Mouse (Mus musculus): ENCODE data around the gene Lrrc8d.

The Lrrc8d gene

DNA sequence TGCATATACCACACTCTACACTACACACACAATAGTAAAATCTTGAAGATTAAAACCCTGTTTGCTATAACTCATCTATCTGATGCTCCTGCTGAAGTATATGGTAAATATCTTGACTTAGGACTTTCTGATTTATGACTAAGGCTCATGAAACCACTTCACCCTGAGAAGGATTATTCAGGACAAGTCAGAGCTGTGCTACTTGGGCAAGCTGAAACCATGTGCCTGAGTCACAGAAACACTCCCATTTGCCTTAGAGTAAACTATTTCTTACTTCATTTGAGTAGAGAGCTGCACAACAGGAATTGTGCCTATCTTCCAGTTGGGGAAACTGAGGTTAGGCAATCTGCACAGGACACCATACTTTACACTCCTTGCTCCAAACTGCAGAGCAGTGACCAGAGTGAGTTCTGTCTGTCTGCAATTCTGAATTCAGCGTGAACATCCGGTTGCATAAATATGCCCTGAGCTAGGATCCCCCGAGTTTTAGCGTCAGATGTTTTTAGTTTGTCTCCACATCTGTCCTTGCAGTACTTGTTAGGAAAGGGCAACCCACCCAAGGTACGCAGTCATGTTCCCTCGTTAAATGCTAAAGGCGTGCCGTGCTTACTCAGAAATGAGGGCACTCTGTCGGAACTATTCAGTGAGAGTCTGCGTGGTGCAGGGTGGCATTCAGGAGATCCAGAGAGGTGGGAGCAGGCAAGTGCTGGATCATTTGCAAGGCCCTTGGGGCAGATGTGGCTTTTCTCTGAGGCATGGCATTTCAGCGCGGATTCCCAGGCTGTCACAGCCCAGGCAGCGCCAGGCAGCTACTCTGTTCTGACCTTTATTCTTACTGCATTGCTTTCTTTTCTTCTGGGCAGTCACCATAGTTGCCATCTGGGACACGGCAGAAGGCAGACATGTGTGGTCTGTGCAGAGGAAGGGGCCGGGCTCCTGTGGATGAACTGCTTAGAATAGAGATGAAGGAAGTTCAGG lies 123.0 kb downstream of the Lrrc8d start:
- DNase-seq: no peak

DNA sequence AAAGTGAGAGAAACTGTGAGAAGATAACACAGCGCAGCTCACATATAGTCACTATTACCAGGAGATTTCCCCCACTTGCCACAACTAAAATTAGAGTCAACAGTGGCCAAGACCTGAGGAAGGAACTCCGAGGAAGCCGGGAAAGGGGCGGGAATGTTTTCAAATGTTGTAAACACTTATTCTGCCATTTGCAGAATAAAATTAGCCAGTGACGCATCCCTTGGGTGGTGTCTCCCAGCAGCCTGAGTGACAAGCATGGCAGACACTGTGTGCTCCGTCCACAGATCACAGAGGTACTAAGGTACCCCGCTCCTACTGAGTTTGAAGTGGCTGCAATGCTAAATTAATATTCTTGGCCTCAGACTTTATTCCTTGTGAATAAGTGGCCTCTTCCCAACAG lies 124.5 kb downstream of the Lrrc8d start:
- DNase-seq: no peak

DNA sequence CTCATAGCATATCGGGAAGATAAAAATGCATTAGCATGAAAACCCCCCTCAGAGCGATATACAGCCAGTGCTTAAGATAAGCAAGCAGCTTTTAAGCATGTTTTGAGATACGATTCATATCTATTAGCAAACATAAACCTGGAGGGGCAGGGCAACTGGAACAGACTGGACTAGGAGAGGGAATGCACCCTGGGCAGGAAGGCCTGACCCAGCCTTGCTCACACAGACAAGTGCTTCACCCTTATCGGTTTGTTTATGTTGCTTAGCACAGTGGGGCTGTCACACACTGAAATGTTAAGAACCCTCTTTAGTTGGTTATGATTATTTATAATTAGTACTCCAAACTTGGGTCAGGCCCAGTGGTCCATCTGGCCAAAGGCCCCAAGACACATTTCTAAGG lies 125.1 kb downstream of the Lrrc8d start:
- no peak for DNase-seq

DNA sequence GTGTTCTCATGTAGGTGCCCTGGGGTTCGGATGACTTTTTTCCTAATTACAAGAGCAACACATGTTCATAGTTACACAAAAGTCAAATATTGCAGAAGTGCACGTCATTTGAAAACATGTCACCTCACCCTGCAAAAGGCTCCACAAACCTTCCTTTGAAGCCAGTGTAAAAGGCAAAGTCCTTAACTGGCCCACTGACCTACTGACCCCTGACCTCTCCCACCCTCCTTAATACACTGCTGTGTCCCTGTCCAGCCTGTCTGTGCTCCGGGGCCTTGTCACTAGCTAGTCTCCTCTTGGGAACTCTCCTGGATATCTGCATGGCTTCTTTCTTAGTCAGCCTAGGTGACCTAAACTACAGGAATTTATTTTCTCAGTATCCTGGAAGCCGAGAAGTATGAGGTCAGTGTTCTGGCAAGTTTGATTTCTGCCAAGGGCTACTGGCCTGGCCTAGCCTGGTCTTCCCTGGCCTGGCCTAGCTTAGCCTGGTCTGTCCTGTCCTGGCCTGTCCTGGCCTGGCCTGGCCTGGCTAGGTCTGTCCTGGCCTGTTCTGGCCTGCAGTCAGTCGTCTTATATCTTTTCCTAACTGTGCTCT lies 127.2 kb downstream of the Lrrc8d start:
- DNase-seq: no peak

DNA sequence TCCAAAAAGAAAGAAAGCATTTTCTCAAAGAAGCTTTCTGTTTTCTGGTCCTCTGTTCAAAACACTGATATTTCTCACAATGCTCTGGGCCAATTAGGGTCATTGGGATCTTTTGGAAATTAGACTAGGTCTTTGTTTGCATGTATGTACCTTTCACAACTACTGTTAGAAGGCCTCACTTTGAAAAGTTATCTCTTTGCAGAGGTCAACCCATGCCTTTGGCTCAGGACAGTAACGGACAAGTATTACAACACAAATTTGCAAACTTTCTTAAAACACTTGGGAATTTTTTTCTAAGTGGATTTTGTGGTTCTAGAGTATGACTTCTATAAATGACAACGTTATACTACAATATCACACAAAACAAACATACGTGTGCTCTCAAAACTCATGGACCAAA lies 128.3 kb downstream of the Lrrc8d start:
- DNase-seq: no peak

DNA sequence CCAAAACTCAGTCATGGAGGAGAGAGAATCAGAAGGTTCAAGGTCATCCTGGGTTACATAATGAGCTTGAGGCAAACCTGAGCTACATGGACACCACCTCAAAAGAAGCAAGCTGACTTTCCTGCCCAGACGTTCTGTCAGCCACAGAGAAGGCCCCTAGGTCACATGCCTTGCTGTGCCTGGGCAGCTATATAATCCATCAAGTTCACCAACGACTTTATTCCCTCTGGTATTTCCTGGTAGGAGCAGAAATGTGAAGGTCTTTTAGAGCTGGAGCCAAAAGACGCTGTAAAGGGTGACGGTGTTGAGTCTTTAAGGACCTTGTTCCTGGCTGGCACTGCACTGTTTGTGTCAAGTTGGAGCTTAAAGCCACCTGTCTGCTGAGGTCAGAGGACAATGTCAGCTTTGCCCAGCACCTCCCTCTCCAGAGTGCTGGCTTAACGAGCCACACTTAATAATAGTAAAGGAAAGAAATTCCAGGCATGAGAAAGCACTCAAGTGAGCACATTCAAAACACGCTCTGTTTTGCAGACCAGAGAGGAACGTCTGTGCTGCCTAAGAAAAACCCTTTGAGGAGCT lies 129.3 kb downstream of the Lrrc8d start:
- no peak for DNase-seq

DNA sequence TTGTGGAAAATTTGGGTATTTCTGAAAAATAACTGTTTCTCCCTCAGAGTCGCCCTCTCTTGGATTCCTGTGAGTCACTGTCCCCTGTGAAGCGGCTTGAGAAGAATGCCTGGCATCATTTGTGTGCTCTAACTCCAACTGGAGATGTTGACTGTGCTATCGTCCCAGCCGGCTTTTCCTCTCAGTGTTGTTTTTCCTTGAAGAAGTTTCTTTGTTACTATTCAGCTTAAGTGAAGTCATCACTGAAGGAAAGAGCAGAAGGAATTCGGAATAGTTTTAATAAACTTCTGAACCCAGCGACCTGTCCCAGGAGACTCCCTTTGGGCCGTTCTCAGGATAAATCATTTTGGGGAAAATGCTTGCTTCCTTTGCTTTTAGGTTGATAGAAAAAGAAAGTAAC lies 132.4 kb downstream of the Lrrc8d start:
- DNase-seq: no peak

DNA sequence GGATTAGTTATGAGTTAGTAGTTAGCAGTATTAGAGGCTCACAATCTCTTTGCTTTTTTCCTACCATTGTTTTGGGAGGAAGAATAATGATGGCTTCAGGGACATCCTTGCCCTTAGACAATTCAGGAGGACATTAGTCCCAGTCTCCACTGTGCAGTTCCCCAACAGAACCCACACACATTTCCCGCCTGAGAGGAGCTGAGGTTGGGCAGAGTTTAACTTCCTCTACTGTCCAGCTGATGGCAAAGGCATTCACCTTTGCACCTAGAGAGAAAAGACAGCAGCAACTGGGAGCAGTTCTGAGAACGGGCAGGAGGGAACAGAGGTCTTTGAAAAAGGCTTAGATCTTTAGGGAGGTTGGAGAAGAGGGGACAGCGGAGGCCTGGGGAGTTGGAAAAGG lies 134.2 kb downstream of the Lrrc8d start:
- no peak for DNase-seq

DNA sequence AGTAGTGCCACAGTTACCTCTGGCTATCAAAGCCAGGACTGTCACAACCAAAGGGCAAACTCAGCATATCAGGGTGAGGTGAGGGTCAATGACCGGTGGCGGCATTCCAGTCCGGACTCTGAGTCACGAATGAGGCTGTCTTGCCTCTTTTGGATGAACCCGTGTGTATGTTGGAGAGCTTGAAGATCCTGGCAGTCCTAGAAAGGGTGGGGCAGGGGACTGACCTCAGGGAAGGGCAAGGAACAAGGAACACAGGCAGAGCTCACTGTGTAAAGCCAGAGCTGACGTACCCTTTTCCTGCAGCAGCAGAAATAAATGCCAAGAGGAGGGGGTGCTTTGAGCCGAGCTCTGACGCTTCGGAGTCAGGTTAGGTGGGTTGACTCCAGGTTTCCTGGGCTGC lies 136.2 kb downstream of the Lrrc8d start:
- no peak for DNase-seq

DNA sequence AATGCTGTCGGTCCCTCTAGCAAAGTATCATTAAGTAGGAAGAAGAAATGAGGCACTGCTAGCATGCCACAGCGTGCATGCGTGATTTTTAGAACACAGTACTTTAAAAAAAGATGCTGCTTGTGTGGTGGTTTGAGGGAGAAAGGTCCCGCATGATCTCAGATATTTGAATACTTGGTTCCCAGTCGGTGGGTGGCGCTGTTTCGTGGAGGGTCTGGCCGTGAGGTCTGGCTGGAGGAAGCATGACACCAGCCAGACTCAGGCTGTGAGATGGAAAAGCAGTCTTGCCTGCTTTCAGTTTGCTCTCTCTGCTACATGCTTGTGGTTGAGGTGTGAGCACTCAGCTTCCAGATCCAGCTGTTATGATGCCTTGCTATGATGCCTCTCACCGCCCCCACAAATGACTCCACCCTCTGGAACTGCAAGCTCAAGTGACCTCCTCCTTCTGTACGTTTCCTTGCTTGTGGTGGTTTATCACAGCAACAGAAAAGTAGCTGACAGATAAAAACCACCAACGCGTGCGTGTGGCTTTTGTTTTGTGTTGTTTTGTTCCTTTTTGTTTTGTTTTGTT lies 140.1 kb downstream of the Lrrc8d start:
- no peak for DNase-seq

DNA sequence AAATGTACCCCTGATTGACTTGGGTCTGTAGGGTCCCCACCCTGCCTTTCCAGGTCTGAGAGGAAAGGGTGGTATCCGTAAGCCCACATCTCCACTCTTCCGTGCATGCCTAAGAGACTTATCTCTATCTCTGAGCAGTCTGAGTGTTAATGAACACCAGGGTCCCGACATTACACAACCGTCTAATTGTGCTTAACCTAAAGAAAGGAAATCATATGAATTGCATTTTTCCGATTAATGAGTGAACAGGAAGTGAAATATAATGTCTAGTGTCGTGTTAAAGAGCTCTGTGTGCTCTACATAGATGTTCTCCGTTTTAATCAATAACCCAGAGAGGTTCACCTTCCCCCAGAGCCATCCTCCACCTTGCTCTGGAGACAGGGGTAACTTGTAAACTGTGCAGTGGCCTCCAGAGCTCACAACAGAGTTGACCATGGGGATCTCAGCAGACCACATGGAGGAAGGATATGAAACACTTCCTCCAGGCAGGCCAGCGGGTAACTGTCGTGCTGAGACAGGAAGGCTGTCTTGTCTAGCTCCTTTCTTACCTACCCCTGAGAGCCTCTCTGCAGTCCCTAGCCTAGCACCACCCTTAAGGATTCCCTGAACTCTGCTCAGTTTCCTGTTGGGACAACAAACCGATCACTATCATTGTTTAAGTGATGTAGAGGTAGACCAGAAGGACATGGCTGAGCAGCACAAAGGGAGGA lies 144.4 kb downstream of the Lrrc8d start:
- DNase-seq: no peak

DNA sequence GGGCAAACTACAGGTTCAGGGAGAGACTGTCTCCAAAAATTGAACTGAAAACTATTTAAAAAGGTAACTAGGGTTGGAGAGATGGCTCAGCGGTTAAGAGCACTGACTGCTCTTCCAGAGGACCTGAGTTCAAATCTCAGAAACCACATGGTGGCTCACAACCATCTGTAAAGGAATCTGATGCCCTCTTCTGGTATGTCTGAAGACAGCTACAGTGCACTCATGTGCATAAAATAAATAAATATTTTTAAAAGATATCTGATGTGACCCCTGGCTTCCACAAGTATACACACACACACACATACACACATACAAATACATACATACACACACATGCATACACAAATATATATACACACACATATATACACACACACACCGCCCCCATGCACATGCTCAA lies 145.3 kb downstream of the Lrrc8d start:
- no peak for DNase-seq

DNA sequence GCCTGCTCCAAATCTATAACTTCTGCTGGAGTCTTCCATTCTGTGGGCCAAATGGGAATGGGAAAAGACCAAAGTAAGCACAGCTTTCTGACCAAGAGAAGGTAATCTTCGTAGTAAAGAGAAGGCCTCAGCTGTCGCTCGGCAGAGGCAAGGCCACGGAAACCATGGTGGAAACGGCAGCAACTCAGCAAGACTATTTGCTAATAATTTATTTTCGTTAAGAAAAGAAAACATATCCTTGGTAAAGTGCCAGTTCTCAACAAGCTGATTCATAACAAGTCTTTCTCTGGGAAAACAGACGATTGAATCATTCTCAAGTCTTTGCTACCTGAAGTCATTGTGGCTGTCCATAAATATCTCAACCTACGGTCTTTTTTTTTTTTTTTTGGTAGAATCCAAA lies 148.0 kb downstream of the Lrrc8d start:
- no peak for DNase-seq

DNA sequence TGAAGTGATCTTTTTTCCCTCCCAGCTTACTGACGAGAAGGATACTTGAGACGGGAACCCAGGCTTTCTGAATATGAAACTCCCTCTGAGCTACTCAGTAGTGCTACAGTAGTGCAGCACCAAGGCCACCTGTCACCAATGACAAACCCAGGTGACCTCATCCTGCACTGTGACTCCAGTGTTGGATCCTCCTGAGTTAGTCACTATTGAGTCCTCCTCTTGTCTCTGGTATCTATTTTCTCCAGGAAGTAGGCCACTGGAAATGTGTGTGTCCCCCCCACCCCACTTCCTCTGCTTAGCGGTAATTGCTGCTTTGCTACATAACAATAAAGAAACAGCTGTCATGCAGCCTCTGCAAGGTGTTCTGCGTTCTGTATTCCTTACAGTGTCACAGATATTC lies 149.5 kb downstream of the Lrrc8d start:
- DNase-seq: peak; percentile 63

DNA sequence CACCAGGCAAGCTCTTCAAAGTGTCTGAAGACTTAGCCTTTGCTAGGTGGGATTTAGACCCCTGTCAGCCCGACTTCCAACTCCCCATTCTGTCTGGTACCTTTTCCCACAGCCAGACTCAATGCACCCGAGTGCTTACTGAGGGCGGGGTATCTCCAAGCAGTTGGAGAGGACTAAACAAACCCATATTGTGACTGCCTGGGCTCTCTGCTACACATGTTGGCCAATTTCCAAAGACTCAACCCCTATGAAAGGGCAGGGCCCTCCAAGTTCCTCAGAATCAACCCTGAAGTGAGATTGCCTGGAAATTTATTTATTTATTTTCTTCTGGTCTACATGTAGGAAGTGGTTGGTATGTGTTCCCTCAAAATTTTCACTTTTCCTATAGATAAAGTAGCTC lies 149.9 kb downstream of the Lrrc8d start:
- no peak for DNase-seq

DNA sequence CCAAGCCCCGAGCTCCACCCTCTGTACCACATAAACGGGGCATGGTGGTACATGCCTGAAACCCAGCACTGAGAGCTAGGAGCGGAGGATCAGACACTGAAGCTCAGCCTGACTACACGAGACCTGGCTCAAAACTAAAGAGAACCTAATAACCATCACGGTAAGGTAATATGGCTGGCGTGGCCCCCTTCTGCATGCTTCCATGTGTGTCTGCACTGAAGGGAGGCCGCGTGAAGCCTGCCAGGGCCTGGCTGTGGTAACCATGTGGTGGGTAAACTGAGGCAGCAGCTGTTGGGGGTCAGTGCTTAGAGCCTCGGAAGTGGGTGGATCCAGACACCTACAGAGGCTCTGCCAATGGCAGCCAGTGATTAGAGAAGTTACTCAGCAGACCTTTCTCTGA lies 153.5 kb downstream of the Lrrc8d start:
- DNase-seq: no peak

DNA sequence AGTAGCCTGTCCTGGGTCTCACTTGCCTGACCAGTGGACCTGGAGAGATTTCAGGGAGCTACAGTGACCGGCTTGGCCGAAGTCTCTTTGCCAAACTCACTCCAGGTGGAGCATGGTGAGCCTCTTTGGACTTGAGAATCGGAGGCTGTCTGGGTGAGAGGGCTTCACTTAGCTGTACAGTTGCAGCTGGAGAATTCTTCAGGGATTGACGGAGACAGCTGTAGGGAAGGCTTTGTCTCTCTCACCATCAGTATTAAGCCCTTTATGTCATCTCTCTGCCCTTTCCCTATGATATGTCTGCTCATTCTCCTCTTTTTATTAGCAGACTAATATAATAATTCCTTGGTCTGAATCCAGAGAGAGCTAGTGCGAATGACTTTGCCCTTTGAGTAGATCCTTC lies 157.7 kb downstream of the Lrrc8d start:
- DNase-seq: no peak

DNA sequence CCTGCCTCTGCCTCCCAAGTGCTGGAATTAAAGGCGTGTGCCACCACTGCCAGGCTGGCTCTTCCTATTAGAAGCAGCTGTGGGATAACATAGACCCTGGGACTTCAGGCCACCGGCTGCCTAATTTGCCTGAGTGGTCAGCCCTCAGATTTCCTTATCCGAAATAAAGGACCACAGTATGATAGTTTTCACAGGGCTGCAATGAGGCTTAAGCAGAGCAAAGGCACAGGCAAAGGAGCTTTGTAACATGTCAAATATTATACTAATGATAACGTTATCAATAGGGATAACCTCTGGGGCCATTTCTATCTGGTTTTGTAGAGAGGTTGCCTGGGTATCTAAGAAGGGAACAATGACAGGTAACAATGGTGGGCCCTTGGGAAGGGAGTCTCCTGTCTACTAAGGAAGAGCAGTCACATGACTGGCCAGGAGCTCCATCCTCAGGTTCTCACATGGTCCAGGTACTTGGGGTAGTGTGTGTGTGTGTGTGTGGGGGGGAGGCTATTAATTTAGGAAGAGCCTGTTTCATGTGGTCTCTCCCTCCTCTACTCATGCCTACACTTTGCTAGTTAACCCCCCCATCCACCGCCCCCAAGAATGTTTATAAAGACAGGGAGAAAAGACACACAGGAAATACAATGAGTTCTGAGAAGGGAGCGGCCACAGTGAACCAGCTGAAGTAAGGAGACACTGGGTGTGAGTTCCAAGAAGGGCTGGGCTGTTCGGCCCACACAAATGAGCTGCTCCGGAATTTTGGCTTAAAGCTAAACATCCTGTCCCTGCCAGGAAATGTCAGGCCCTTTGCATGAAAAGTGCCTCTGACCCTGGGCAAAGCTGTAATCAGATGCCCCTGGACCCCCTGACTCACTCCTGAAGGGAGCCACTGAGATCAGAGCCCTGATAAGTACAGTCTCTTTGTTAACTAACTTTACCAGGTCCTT lies 159.3 kb downstream of the Lrrc8d start:
- DNase-seq: no peak

DNA sequence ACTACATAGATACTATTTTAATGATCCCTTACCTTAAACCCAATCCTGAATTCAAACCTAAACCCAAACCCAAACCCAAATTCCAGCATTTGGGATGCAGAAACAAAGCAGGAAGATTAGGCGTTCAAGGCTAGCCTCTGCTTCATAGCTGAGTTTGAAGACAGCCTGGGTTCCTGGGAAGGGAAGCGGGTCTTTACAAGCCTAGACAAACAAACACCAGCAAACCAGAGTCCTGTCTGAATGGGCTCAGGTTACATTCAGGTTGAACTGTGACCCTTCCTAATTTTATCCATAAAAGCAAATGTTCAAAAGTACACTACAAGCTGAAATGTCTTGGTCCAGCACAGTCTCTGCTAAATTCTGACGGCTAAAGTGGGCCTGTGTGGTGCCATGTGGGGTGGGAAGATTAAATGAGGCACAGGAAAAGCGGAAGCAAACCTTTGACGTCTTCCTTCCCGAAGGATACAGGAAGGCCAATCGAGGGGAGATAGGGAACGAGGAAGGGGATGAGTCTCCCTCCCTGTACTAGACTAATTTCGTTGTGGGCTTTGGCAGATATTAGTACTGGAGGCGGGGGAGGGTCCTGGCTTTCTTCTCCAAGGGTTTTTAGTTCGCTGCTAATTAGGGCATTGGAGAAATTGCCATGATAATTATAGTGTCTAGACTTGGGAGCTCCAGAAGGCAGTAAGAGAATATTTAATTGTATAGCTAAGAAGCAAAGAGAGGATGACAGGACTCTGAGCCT lies 160.1 kb downstream of the Lrrc8d start:
- DNase-seq: no peak

DNA sequence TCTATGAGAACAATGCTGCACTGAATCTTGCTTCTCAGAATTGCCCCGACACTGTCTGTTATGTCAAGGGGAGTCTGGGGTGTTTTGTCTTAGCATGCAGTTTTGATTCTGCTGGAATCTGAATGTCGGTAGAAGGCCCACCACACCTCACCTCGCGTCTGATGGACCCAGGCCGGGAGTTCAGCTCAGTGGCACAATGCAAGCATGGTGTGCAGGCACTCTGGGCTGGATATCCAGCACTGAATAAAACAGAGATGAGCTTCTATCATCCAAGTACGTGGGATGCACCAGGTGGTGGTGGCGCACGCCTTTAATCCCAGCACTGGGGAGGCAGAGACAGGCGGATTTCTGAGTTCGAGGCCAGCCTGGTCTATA lies 160.7 kb downstream of the Lrrc8d start:
- no peak for DNase-seq

DNA sequence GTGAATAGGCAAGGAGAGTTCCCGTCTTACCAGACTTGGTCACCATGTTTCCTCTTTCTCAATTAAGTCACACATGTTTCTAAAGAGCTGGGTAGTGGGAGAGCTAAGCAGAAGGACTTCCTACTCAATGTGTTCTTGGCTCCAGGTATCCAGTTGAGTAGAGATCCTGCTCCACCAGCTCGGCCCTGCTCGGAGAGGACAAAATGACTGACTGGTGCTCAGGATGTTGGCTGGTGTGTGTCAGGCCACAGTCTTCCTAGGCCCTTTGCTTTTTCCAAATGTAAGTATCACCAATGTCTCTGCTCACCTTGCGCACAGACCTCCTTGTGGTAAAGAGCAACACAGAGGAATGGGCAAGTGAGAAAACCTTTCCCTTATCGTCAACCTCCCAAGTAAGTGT lies 161.8 kb downstream of the Lrrc8d start:
- DNase-seq: no peak
